Mouse (Mus musculus): Measurements from ENCODE around the gene Mfsd9. TPM values are rescaled to one million over a fixed set of nuclear protein-coding genes. Genes with fewer than 3 reads are reported as not detected.

Gene Mfsd9
- polyA plus RNA-seq, 1 experiment from 2014 or later, result 3.6 TPM

DNA sequence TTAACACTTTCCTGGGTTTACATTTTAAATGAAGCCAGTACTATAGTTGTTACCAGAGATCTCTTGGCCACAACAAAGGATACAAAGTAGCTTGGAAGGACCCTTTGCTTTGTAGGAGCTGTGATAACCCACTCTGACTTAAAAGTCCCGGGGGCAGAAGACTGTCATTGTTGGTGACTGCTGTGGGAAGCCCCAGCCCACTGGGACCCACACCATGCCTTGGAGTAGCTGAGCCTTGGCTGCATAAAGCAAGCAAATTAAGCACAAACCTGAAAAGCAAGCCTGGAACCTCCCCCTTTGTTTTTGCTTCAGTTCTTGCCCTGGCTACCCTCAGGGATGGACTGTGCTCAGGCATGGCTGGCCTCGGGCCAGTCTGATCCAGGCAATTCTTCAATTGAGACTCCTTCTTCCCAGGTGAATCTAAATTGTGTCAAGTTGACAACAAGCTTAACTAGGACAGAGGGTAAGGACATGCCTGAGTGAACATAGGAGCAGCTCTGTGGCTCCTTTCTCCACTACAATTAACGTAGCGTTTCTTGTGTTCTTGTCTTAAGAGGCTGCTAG, 21.1 kb downstream of the Mfsd9 start:
- 77% methylated on average over 4 of the region's 4 CpGs for WGBS
- ATAC-seq (ENCODE audit: low read depth), result no peak

DNA sequence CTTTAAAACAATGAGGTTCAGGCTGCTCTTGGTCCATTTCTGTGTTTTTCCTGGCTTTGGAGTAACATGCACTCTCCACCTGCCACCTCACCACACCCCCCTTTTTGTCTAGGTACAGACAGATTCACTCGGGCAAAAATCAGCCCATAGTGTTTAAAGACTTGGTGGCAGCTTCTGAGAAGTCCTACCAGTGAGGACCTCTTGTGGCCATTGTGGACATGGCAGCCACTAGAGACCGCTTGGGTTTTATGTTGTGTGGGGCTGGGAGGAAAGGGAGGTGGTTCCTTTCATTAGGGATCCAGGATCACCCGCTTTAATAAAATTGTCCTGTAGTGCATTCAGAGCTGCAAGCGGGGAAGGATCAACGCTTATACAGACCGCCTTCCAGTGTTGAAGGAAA, 21.9 kb downstream of the Mfsd9 start:
- no peaks in the 10 kb centered on the region for H3K27me3 ChIP-seq (ENCODE audit: control insufficient read depth, insufficient read depth, low read depth, low read length)
- no peak overlapping the region for H3K4me3 ChIP-seq (ENCODE audit: low read length)
- H3K4me2 ChIP-seq (ENCODE audit: low read depth, low read length), result no peak overlapping the region
- ATAC-seq (ENCODE audit: low read depth), result no peak
- H3K9ac ChIP-seq (ENCODE audit: low read length), result no peak overlapping the region
- no peaks in the 10 kb centered on the region for H3K36me3 ChIP-seq (ENCODE audit: control insufficient read depth, insufficient read depth, low read length)
- WGBS, result 27% methylated on average over 6 of the region's 6 CpGs
- H3K4me1 ChIP-seq (replicated peaks; ENCODE audit: control insufficient read depth, insufficient read depth, low read length), result no peaks in the 10 kb centered on the region
- no peaks in the 10 kb centered on the region for H3K9me3 ChIP-seq (ENCODE audit: control insufficient read depth, low read length)
- H3K27ac ChIP-seq (ENCODE audit: low read length), result no peak overlapping the region

More for the DNA sequence above, 21.1 kb downstream of the Mfsd9 start:
- H3K36me3 ChIP-seq (ENCODE audit: control insufficient read depth, insufficient read depth, low read length), result no peaks in the 10 kb centered on the region
- H3K27ac ChIP-seq (ENCODE audit: low read length), result no peak overlapping the region
- no peaks in the 10 kb centered on the region for H3K9me3 ChIP-seq (ENCODE audit: control insufficient read depth, low read length)
- H3K4me1 ChIP-seq (replicated peaks; ENCODE audit: control insufficient read depth, insufficient read depth, low read length), result no peaks in the 10 kb centered on the region
- H3K9ac ChIP-seq (ENCODE audit: low read length), result no peak overlapping the region
- H3K27me3 ChIP-seq (ENCODE audit: control insufficient read depth, insufficient read depth, low read depth, low read length), result no peaks in the 10 kb centered on the region
- no peak overlapping the region for H3K4me3 ChIP-seq (ENCODE audit: low read length)
- H3K4me2 ChIP-seq (ENCODE audit: low read depth, low read length), result no peak overlapping the region

DNA sequence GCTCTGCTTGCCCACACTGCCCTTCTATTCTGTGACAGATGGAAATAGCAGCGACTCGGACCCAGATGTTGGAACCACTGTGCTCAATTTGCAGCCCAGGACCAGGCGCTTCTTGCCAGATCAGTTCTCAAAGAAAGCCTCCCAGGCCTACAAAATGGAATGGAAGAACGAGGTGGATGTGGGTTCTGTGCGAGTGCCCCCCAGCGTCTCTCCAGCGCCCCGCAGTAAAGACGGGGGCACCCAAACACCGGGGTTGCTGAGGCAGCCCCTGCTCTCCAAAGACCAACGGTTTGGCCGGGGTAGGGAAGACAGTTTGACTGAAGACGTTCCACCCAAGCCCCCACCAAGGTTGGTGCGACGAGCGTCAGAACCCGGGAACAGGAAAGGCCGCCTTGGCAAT, 22.9 kb downstream of the Mfsd9 start:
- H3K36me3 ChIP-seq (ENCODE audit: control insufficient read depth, insufficient read depth, low read length), result no peaks in the 10 kb centered on the region
- H3K9ac ChIP-seq (ENCODE audit: low read length), result no peak overlapping the region
- H3K27me3 ChIP-seq (ENCODE audit: control insufficient read depth, insufficient read depth, low read depth, low read length), result no peaks in the 10 kb centered on the region
- no peak for ATAC-seq (ENCODE audit: low read depth)
- no peak overlapping the region for H3K4me3 ChIP-seq (ENCODE audit: low read length)
- H3K27ac ChIP-seq (ENCODE audit: low read length), result no peak overlapping the region
- H3K4me2 ChIP-seq (ENCODE audit: low read depth, low read length), result no peak overlapping the region
- 82% methylated on average over 18 of the region's 18 CpGs for WGBS
- no peaks in the 10 kb centered on the region for H3K9me3 ChIP-seq (ENCODE audit: control insufficient read depth, low read length)
- H3K4me1 ChIP-seq (replicated peaks; ENCODE audit: control insufficient read depth, insufficient read depth, low read length), result no peaks in the 10 kb centered on the region

DNA sequence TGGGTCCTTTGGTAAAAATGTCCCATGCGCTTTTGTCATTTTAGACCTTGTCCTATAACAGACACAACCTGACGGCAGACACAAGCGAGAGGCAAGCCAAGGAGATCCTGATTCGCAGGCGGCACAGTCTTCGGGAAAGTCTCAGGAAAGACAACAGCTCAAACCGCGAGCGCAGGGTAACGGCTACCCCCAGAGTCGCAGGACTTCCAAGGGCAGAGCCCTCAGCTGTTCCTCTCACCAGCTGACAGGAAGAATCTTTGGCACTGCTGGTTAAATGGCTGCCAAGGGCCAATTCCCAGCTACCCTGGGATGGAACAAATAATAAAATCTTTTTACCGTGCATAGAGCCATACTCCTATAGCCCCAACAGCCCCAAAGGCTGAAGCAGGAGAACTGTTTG, 25.0 kb downstream of the Mfsd9 start:
- Histone ChIP-seq H3K36me3 (ENCODE audit: control insufficient read depth, insufficient read depth, low read length) (no peaks in the 10 kb centered on the region), H3K9ac (ENCODE audit: low read length) (no peak overlapping the region), H3K4me3 (ENCODE audit: low read length) (no peak overlapping the region), H3K4me1 (replicated peaks; ENCODE audit: control insufficient read depth, insufficient read depth, low read length) (no peaks in the 10 kb centered on the region), H3K27me3 (ENCODE audit: control insufficient read depth, insufficient read depth, low read depth, low read length) (no peaks in the 10 kb centered on the region), H3K9me3 (ENCODE audit: control insufficient read depth, low read length) (no peaks in the 10 kb centered on the region), H3K4me2 (ENCODE audit: low read depth, low read length) (no peak overlapping the region), H3K27ac (ENCODE audit: low read length) (no peak overlapping the region)
- 81% methylated on average over 12 of the region's 12 CpGs for WGBS
- no peak for ATAC-seq (ENCODE audit: low read depth)

DNA sequence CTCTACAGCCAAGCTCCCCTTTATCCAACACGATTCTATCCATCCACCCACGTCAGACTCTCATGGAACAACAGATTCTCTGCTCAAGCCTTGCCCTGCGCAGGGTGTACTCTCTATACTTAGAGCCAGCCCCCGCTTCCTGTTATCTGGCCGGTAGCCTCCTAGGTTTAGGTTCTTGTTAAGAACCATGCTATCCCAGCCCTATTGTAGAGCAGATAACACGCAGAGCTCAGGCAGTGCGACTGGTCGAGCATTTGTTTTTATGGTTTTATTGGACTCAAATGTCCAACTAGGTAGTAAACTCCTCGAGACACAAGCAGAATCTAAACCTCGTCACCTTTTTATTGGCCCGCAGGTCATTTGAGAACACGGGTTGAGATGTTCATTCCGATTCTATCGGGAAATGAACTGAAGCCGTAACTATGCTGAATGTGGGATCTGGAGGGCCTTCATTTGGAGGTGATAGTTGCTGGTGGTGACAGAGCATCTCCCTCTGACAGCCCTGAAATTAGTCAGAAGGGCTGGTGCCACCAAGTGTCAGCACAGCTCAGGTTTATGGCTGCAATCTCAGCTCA, 25.7 kb downstream of the Mfsd9 start:
- ATAC-seq (ENCODE audit: low read depth), result no peak
- H3K4me1 ChIP-seq (replicated peaks; ENCODE audit: control insufficient read depth, insufficient read depth, low read length), result no peaks in the 10 kb centered on the region
- 85% methylated on average over 15 of the region's 15 CpGs for WGBS
- no peak overlapping the region for H3K4me2 ChIP-seq (ENCODE audit: low read depth, low read length)
- H3K4me3 ChIP-seq (ENCODE audit: low read length), result no peak overlapping the region
- H3K9me3 ChIP-seq (ENCODE audit: control insufficient read depth, low read length), result no peaks in the 10 kb centered on the region
- no peak overlapping the region for H3K27ac ChIP-seq (ENCODE audit: low read length)
- no peaks in the 10 kb centered on the region for H3K36me3 ChIP-seq (ENCODE audit: control insufficient read depth, insufficient read depth, low read length)
- no peaks in the 10 kb centered on the region for H3K27me3 ChIP-seq (ENCODE audit: control insufficient read depth, insufficient read depth, low read depth, low read length)
- H3K9ac ChIP-seq (ENCODE audit: low read length), result no peak overlapping the region

DNA sequence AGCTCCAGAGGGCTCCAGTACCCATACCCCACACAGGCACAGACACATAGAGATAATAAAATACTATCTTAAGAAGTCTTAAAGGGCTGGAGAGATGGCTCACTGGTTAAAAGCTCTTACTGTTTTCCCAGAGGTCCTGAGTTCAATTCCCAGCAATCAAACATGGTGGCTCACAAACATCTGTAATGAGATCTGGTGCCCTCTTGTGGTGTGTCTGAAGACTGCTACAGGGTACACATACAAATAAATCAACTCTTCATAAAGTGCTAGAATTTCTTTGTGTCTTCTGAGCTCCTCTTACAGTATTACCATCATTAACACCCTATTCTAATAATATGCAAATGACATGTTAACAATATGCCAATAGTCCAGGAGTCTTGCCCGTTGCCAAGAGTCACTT, 26.4 kb downstream of the Mfsd9 start:
- no peaks in the 10 kb centered on the region for H3K36me3 ChIP-seq (ENCODE audit: control insufficient read depth, insufficient read depth, low read length)
- no peak overlapping the region for H3K4me2 ChIP-seq (ENCODE audit: low read depth, low read length)
- no peak for ATAC-seq (ENCODE audit: low read depth)
- no peak overlapping the region for H3K4me3 ChIP-seq (ENCODE audit: low read length)
- no peaks in the 10 kb centered on the region for H3K27me3 ChIP-seq (ENCODE audit: control insufficient read depth, insufficient read depth, low read depth, low read length)
- no peak overlapping the region for H3K9ac ChIP-seq (ENCODE audit: low read length)
- no peaks in the 10 kb centered on the region for H3K9me3 ChIP-seq (ENCODE audit: control insufficient read depth, low read length)
- H3K27ac ChIP-seq (ENCODE audit: low read length), result no peak overlapping the region
- 79% methylated on average over 1 of the region's 1 CpGs for WGBS
- H3K4me1 ChIP-seq (replicated peaks; ENCODE audit: control insufficient read depth, insufficient read depth, low read length), result no peaks in the 10 kb centered on the region

GRCm38 (mm10) chr1:40759751-40760445, 30.6 kb downstream of the Mfsd9 start:
- Histone ChIP-seq H3K27me3 (ENCODE audit: control insufficient read depth, insufficient read depth, low read depth, low read length) (no peaks in the 10 kb centered on the region), H3K9ac (ENCODE audit: low read length) (no peak overlapping the region), H3K27ac (ENCODE audit: low read length) (no peak overlapping the region), H3K36me3 (ENCODE audit: control insufficient read depth, insufficient read depth, low read length) (no peaks in the 10 kb centered on the region), H3K4me1 (replicated peaks; ENCODE audit: control insufficient read depth, insufficient read depth, low read length) (no peaks in the 10 kb centered on the region), H3K9me3 (ENCODE audit: control insufficient read depth, low read length) (no peaks in the 10 kb centered on the region), H3K4me3 (ENCODE audit: low read length) (no peak overlapping the region), H3K4me2 (ENCODE audit: low read depth, low read length) (no peak overlapping the region)
- no peak for ATAC-seq (ENCODE audit: low read depth)
- WGBS, result 71% methylated on average over 6 of the region's 6 CpGs

DNA sequence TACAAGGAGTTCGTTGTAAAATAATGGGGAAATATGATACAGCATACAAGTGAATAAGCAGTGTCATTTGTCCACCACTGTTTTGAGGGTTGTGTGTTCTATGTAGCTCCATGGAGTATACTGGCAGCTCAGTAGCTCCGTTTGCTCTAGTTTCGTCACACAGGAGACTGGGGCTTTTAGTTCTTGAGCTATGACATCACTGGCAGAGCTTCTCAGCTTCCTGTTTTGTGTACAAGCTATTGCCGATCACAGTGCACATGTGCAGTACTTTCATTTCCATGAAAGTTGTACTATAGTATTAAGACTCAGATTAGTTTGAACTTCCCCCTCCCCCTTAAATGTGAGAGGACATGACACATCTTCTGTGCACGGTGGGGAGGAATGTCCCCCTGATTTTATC, 44.4 kb downstream of the Mfsd9 start:
- H3K4me2 ChIP-seq (ENCODE audit: low read depth, low read length), result no peak overlapping the region
- H3K9me3 ChIP-seq (ENCODE audit: control insufficient read depth, low read length), result no peaks in the 10 kb centered on the region
- no peaks in the 10 kb centered on the region for H3K4me1 ChIP-seq (replicated peaks; ENCODE audit: control insufficient read depth, insufficient read depth, low read length)
- H3K36me3 ChIP-seq (ENCODE audit: control insufficient read depth, insufficient read depth, low read length), result no peaks in the 10 kb centered on the region
- ATAC-seq (ENCODE audit: low read depth), result no peak
- H3K4me3 ChIP-seq (ENCODE audit: low read length), result no peak overlapping the region
- 63% methylated on average over 5 of the region's 5 CpGs for WGBS
- no peaks in the 10 kb centered on the region for H3K27me3 ChIP-seq (ENCODE audit: control insufficient read depth, insufficient read depth, low read depth, low read length)
- no peak overlapping the region for H3K27ac ChIP-seq (ENCODE audit: low read length)
- H3K9ac ChIP-seq (ENCODE audit: low read length), result no peak overlapping the region

GRCm38 (mm10) chr1:40740739-40741138, 49.7 kb downstream of the Mfsd9 start:
- H3K4me3 ChIP-seq (ENCODE audit: low read length), result no peak overlapping the region
- no peaks in the 10 kb centered on the region for H3K36me3 ChIP-seq (ENCODE audit: control insufficient read depth, insufficient read depth, low read length)
- H3K9ac ChIP-seq (ENCODE audit: low read length), result no peak overlapping the region
- WGBS, result 38% methylated on average over 2 of the region's 2 CpGs
- no peak overlapping the region for H3K27ac ChIP-seq (ENCODE audit: low read length)
- no peak for ATAC-seq (ENCODE audit: low read depth)
- no peak overlapping the region for H3K4me2 ChIP-seq (ENCODE audit: low read depth, low read length)
- H3K27me3 ChIP-seq (ENCODE audit: control insufficient read depth, insufficient read depth, low read depth, low read length), result no peaks in the 10 kb centered on the region
- no peaks in the 10 kb centered on the region for H3K4me1 ChIP-seq (replicated peaks; ENCODE audit: control insufficient read depth, insufficient read depth, low read length)
- H3K9me3 ChIP-seq (ENCODE audit: control insufficient read depth, low read length), result no peaks in the 10 kb centered on the region
